Mouse (Mus musculus): ENCODE results near the gene Tdrd3. TPM values are rescaled to one million over a fixed set of nuclear protein-coding genes. Genes with fewer than 3 reads are reported as not detected.

The Tdrd3 gene
- polyA plus RNA-seq, 1 experiment from 2014 or later: 25.1 TPM

GRCm38 (mm10) chr14:87446331-87446913, 30.0 kb downstream of the Tdrd3 start:
- DNase-seq (ENCODE audit: low spot score) (no peak), ATAC-seq (replicated peaks; ENCODE audit: low FRiP score, low read depth) (no peak)
- 0 out of 2 replicates have a peak, but pooled peaks cover 3% of the 10 kb centered on the region for H3K4me1 ChIP-seq (replicated peaks; ENCODE audit: insufficient read depth, low read length)
- 87% methylated on average over 8 of the region's 8 CpGs for WGBS
- no peak overlapping the region for H3K9ac ChIP-seq (ENCODE audit: low read depth, low read length)
- no peak for TF ChIP-seq CTCF (IDR thresholded peaks at IDR 0.05; ENCODE audit: low read depth)
- no peaks in the 10 kb centered on the region for H3K36me3 ChIP-seq (ENCODE audit: insufficient read depth, low read length)
- no peaks in the 10 kb centered on the region for H3K27me3 ChIP-seq (ENCODE audit: insufficient read depth, low read length)
- no peak overlapping the region for H3K4me3 ChIP-seq (replicated peaks; ENCODE audit: low read depth, low read length)
- no peaks in the 10 kb centered on the region for H3K9me3 ChIP-seq (replicated peaks; ENCODE audit: low read length)
- no peak overlapping the region for H3K4me2 ChIP-seq (ENCODE audit: low read length)
- no peak overlapping the region for H3K27ac ChIP-seq

GRCm38 (mm10) chr14:87451645-87452443, 35.4 kb downstream of the Tdrd3 start:
- DNase-seq (ENCODE audit: low spot score) (peak; percentile 89), ATAC-seq (replicated peaks; ENCODE audit: low FRiP score, low read depth) (peak; percentile 79)
- Histone ChIP-seq H3K4me2 (ENCODE audit: low read length) (no peak overlapping the region), H3K27ac (no peak overlapping the region), H3K9ac (ENCODE audit: low read depth, low read length) (no peak overlapping the region), H3K9me3 (replicated peaks; ENCODE audit: low read length) (no peaks in the 10 kb centered on the region), H3K36me3 (ENCODE audit: insufficient read depth, low read length) (no peaks in the 10 kb centered on the region), H3K4me1 (replicated peaks; ENCODE audit: insufficient read depth, low read length) (no peaks in the 10 kb centered on the region), H3K27me3 (ENCODE audit: insufficient read depth, low read length) (no peaks in the 10 kb centered on the region), H3K4me3 (replicated peaks; ENCODE audit: low read depth, low read length) (no peak overlapping the region)
- TF ChIP-seq CTCF (IDR thresholded peaks at IDR 0.05; ENCODE audit: low read depth): peak; percentile 94
- 5% methylated on average over 7 of the region's 7 CpGs for WGBS

- Histone ChIP-seq H3K36me3 (ENCODE audit: insufficient read depth, low read length) (no peaks in the 10 kb centered on the region), H3K4me1 (replicated peaks; ENCODE audit: insufficient read depth, low read length) (no peaks in the 10 kb centered on the region), H3K27me3 (ENCODE audit: insufficient read depth, low read length) (no peaks in the 10 kb centered on the region), H3K4me3 (replicated peaks; ENCODE audit: low read depth, low read length) (no peak overlapping the region), H3K27ac (no peak overlapping the region), H3K9ac (ENCODE audit: low read depth, low read length) (no peak overlapping the region), H3K9me3 (replicated peaks; ENCODE audit: low read length) (no peaks in the 10 kb centered on the region), H3K4me2 (ENCODE audit: low read length) (no peak overlapping the region)
- 72% methylated on average over 5 of the region's 5 CpGs for WGBS
- TF ChIP-seq CTCF (IDR thresholded peaks at IDR 0.05; ENCODE audit: low read depth): no peak
- no peak for ATAC-seq (replicated peaks; ENCODE audit: low FRiP score, low read depth)
- DNase-seq (ENCODE audit: low spot score): no peak
Observed at GRCm38 (mm10) chr14:87455630-87456175, 39.3 kb downstream of the Tdrd3 start.

DNA sequence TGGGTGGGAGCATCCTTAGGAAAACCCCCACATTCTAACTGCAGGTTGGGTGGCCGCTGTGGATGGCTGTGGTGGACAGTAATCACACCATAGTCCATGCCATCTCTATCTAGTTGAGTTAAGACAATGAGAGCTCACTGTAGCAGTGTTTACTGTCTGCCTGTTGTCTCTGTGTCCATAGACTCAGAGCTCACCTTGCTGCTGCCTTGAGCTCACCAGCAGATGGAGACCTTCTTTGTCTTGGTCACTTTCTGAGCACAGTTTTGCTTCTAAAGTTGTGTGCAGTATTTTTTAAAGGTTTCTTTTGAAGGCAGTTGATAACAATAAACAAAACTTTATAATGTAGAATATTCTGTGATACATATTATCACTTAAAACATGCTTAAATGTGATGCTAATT, 43.3 kb downstream of the Tdrd3 start:
- no peaks in the 10 kb centered on the region for H3K9me3 ChIP-seq (replicated peaks; ENCODE audit: low read length)
- no peak overlapping the region for H3K4me3 ChIP-seq (replicated peaks; ENCODE audit: low read depth, low read length)
- H3K9ac ChIP-seq (ENCODE audit: low read depth, low read length): no peak overlapping the region
- ATAC-seq (replicated peaks; ENCODE audit: low FRiP score, low read depth): no peak
- DNase-seq (ENCODE audit: low spot score): no peak
- no peaks in the 10 kb centered on the region for H3K27me3 ChIP-seq (ENCODE audit: insufficient read depth, low read length)
- H3K27ac ChIP-seq: no peak overlapping the region
- H3K4me1 ChIP-seq (replicated peaks; ENCODE audit: insufficient read depth, low read length): no peaks in the 10 kb centered on the region
- H3K4me2 ChIP-seq (ENCODE audit: low read length): no peak overlapping the region
- no peaks in the 10 kb centered on the region for H3K36me3 ChIP-seq (ENCODE audit: insufficient read depth, low read length)
- WGBS: 64% methylated on average over 1 of the region's 1 CpGs
- TF ChIP-seq CTCF (IDR thresholded peaks at IDR 0.05; ENCODE audit: low read depth): peak; percentile 39; the same call in 1 of the 2 replicates

DNA sequence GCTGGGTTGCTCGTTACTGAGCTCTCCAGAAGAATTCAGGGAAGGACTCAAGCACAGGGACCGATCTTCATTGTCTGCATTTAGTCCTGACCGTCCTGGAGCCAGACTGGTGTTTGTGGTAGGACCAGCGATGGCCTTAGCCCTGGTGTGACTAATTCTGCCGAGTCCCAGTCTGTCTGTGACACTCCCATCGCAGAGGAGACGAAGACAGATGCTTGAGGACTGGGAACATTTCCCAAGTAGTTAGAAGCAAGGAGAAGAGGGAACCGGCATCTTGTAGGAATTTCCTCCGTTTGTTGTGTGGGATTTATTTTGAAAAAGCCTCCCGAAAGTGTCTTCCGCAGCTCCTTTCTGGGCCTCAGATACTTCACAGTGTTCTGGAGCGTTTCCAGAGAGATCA, 45.1 kb downstream of the Tdrd3 start:
- H3K4me2 ChIP-seq (ENCODE audit: low read length): no peak overlapping the region
- no peaks in the 10 kb centered on the region for H3K4me1 ChIP-seq (replicated peaks; ENCODE audit: insufficient read depth, low read length)
- no peaks in the 10 kb centered on the region for H3K9me3 ChIP-seq (replicated peaks; ENCODE audit: low read length)
- no peak overlapping the region for H3K27ac ChIP-seq
- DNase-seq (ENCODE audit: low spot score): no peak
- no peak overlapping the region for H3K4me3 ChIP-seq (replicated peaks; ENCODE audit: low read depth, low read length)
- H3K27me3 ChIP-seq (ENCODE audit: insufficient read depth, low read length): no peaks in the 10 kb centered on the region
- no peak for ATAC-seq (replicated peaks; ENCODE audit: low FRiP score, low read depth)
- no peaks in the 10 kb centered on the region for H3K36me3 ChIP-seq (ENCODE audit: insufficient read depth, low read length)
- WGBS: 63% methylated on average over 12 of the region's 12 CpGs
- no peak overlapping the region for H3K9ac ChIP-seq (ENCODE audit: low read depth, low read length)
- no peak for TF ChIP-seq CTCF (IDR thresholded peaks at IDR 0.05; ENCODE audit: low read depth)

DNA sequence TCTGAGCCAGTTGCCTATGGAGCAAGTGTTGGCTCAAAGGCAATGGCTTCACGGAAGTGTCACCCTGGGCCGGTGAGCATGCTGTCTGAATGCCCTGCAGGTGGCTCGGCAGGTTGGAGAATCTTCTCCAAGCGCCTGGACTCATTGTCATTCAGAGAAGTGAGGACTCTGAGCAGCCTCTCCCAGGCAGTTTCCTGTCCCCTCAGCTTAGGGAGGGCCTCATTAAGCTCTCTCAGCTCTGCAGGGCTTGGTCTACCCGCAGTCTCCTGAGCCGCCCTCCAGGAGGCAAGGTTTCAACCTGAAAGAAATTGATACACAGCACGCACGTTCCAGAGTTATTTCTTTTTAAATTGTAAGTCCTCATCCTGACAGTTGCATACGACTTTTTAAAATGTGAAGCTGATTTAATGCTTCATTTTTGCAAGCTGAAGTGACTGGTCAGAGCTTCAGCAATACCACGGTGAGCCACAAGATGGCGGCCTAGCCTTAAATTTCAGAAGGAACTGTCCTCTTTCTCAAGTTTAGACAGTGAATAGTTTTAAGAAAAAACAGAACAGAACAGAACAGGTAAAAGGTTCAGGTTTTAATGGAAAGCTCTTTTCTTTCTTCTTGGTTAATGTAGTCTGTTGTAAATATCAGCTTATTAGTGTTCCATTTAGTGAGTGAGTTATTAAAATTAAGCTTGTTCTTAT, 47.7 kb downstream of the Tdrd3 start:
- no peak overlapping the region for H3K4me2 ChIP-seq (ENCODE audit: low read length)
- H3K27ac ChIP-seq: no peak overlapping the region
- H3K27me3 ChIP-seq (ENCODE audit: insufficient read depth, low read length): no peaks in the 10 kb centered on the region
- 17% methylated on average over 11 of the region's 11 CpGs for WGBS
- H3K4me3 ChIP-seq (replicated peaks; ENCODE audit: low read depth, low read length): no peak overlapping the region
- H3K9me3 ChIP-seq (replicated peaks; ENCODE audit: low read length): no peaks in the 10 kb centered on the region
- H3K36me3 ChIP-seq (ENCODE audit: insufficient read depth, low read length): no peaks in the 10 kb centered on the region
- TF ChIP-seq CTCF (IDR thresholded peaks at IDR 0.05; ENCODE audit: low read depth): peak; percentile 88
- ATAC-seq (replicated peaks; ENCODE audit: low FRiP score, low read depth): peak; percentile 61; the same call in 1 of the 2 replicates
- H3K4me1 ChIP-seq (replicated peaks; ENCODE audit: insufficient read depth, low read length): no peaks in the 10 kb centered on the region
- H3K9ac ChIP-seq (ENCODE audit: low read depth, low read length): no peak overlapping the region
- peak; percentile 67 for DNase-seq (ENCODE audit: low spot score)
